Mouse (Mus musculus) kidney, adult 8-10 months (tissue): ENCODE data around the gene Prss56.

Experiments
- DNase-seq, 2 experiments: peaks; one replicate each; pipeline ENCODE4 v3.0.0; 2022

Prss56 gene

GRCm38 (mm10) chr1:87186261-87187036 lies 3.3 kb downstream of the Prss56 start:
- DNase-seq, result no peak

GRCm38 (mm10) chr1:87187037-87187355 lies 3.9 kb downstream of the Prss56 start:
- DNase-seq, result peak; percentile 28 to 65

GRCm38 (mm10) chr1:87190429-87190828 lies 7.3 kb downstream of the Prss56 start, which contains the start of gene Chrnd:
Gene Chrnd, plus strand, starts transcription at chr1:87190607.
- DNase-seq, result no peak

GRCm38 (mm10) chr1:87197296-87197695 lies 14.2 kb downstream of the Prss56 start:
- no peak for DNase-seq

- no peak for DNase-seq
These were observed 15.3 kb downstream of the Prss56 start for GRCm38 (mm10) chr1:87198119-87199065.

- DNase-seq, result no peak
These were observed 17.7 kb downstream of the Prss56 start for GRCm38 (mm10) chr1:87200811-87201210.

- no peak for DNase-seq
These were observed 18.7 kb downstream of the Prss56 start for GRCm38 (mm10) chr1:87201848-87202247.

- no peak for DNase-seq
These were observed 20.7 kb downstream of the Prss56 start for GRCm38 (mm10) chr1:87203779-87204178.

GRCm38 (mm10) chr1:87204465-87204864 lies 21.4 kb downstream of the Prss56 start, which contains the start of gene Chrng:
Gene Chrng, plus strand, starts transcription at chr1:87204657.
- DNase-seq, result no peak

- DNase-seq, result no peak
These were observed 21.9 kb downstream of the Prss56 start for GRCm38 (mm10) chr1:87205038-87205437.

GRCm38 (mm10) chr1:87205502-87205901 lies 22.4 kb downstream of the Prss56 start:
- no peak for DNase-seq

GRCm38 (mm10) chr1:87206339-87206738 lies 23.2 kb downstream of the Prss56 start:
- no peak for DNase-seq

GRCm38 (mm10) chr1:87211431-87211830 lies 28.3 kb downstream of the Prss56 start:
- DNase-seq, result no peak

- DNase-seq, result peak; percentile 92 to 94
These were observed 30.9 kb downstream of the Prss56 start, which contains the start of gene Eif4e2 for GRCm38 (mm10) chr1:87213735-87214704. Gene Eif4e2, plus strand, starts transcription at chr1:87213914.

- no peak for DNase-seq
These were observed 31.6 kb downstream of the Prss56 start for GRCm38 (mm10) chr1:87214748-87215147.

GRCm38 (mm10) chr1:87217938-87218337 lies 34.8 kb downstream of the Prss56 start:
- DNase-seq, result peak; percentile 36 to 68

- DNase-seq, result no peak
These were observed 42.6 kb downstream of the Prss56 start for GRCm38 (mm10) chr1:87225739-87226138.

- DNase-seq, result no peak
These were observed 43.5 kb downstream of the Prss56 start for GRCm38 (mm10) chr1:87226409-87227159.

- DNase-seq, result no peak
These were observed 44.0 kb downstream of the Prss56 start for GRCm38 (mm10) chr1:87227160-87227550.

GRCm38 (mm10) chr1:87230606-87231005 lies 47.5 kb downstream of the Prss56 start:
- DNase-seq, result peak in 1 of 2 experiments; percentile 15

GRCm38 (mm10) chr1:87232197-87232596 lies 49.1 kb downstream of the Prss56 start:
- DNase-seq, result no peak
